Mouse (Mus musculus) ES-Bruce4 (cell line): ENCODE measurements around the gene Rab14. TPM values are rescaled to one million over a fixed set of nuclear protein-coding genes. Genes with fewer than 3 reads are reported as not detected.

ENCODE experiments used
- H3K27ac ChIP-seq: 2 replicates; pipeline ENCODE4 v1.5.1; 2012; ENCODE audit warnings: low read length, inconsistent platforms; ENCODE audit not compliant: insufficient read depth
- H3K27me3 ChIP-seq: 2 replicates; pipeline ENCODE4 v1.6.1; 2012; ENCODE audit warnings: mild to moderate bottlenecking, low read length, inconsistent platforms; ENCODE audit not compliant: control insufficient read depth, poor library complexity, insufficient read depth, severe bottlenecking
- H3K36me3 ChIP-seq: 2 replicates; pipeline ENCODE4 v1.6.1; 2012; ENCODE audit warnings: inconsistent platforms, mild to moderate bottlenecking, low read length, moderate library complexity; ENCODE audit not compliant: control insufficient read depth, poor library complexity, insufficient read depth, severe bottlenecking
- H3K4me1 ChIP-seq: one replicate; pipeline ENCODE4 v1.8.1; 2011; ENCODE audit warnings: low read length; ENCODE audit not compliant: control insufficient read depth, insufficient read depth
- H3K4me3 ChIP-seq: 2 replicates; pipeline ENCODE4 v1.5.1; 2011; ENCODE audit warnings: low read depth, mild to moderate bottlenecking, low read length
- H3K9ac ChIP-seq: 2 replicates; pipeline ENCODE4 v1.6.1; 2012; ENCODE audit warnings: low read depth, mild to moderate bottlenecking, inconsistent platforms; ENCODE audit not compliant: poor library complexity, severe bottlenecking
- H3K9me3 ChIP-seq: replicated peaks from 2 replicates; pipeline ENCODE4 v1.6.1; 2012; ENCODE audit warnings: mild to moderate bottlenecking, low read length, inconsistent platforms; ENCODE audit not compliant: control insufficient read depth, poor library complexity, insufficient read depth, severe bottlenecking
- CTCF ChIP-seq: IDR thresholded peaks from one replicate; pipeline ENCODE4 v1.8.1; 2011; ENCODE audit warnings: low read depth, low read length
- EP300 ChIP-seq: IDR thresholded peaks from 2 replicates; pipeline ENCODE4 v1.6.1; 2011; ENCODE audit warnings: low read depth, low read length; ENCODE audit not compliant: insufficient read depth
- POLR2A ChIP-seq: IDR thresholded peaks from one replicate; pipeline ENCODE4 v1.8.1; 2011; ENCODE audit warnings: low read length; ENCODE audit not compliant: insufficient read depth
- polyA plus RNA-seq: library from polyadenylated mRNA; stranded (reverse); fragments of >200 nt; gene quantifications from 2 replicates; pipeline ENCODE4 v1.2.4, GENCODE M21; 2011; ENCODE audit warnings: low read depth; ENCODE audit not compliant: missing spikeins, insufficient read depth, insufficient read length

Gene Rab14
- polyA plus RNA-seq, 1 experiment = 103 TPM

DNA sequence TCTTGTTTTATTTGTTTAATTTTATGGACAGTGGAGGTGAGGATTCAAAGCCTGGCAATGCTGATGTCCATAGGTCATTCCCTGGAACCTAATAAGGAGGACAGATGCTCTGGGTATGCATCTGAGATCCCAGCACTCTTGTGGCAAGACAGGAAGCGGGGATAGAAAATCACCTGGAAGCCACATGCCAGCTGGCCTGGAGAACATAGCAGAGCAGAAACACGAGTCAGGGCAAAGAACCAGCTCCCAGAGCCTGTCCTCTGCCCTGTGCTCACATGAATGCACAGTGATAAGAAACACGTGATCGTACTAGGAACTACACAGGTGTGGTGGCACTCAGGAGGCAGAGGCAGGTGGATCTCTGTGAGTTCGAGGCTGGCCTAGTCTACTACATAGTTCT lies 34.1 kb downstream of the Rab14 start:
- Histone ChIP-seq H3K9me3 (no peaks in the 10 kb centered on the region), H3K27ac (no peak overlapping the region), H3K4me1 (no peaks in the 10 kb centered on the region), H3K36me3 (peaks cover 22% of the 10 kb centered on the region), H3K27me3 (no peaks in the 10 kb centered on the region), H3K4me3 (no peak overlapping the region), H3K9ac (no peak overlapping the region)
- no peak for TF ChIP-seq POLR2A
- no peak for TF ChIP-seq CTCF
- no peak for TF ChIP-seq EP300

DNA sequence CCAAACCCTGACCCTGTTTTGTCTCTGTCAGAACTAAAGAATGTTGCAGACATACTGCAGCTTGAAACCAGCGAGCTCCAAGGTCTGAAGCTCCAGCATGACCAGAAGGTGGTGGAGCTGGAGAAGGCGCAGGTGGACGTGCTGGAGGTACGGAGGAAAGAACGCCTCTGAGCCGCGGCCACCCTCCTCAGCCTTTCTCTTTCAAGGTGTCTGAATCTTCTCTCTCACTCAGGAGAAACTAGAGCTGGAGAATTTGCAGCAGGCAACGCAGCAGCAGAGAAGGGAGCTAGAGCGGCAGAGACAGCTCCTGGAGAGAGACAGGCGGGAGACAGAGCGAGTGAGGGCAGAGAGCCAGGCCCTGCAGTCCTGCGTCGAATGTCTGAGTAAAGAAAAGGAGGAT lies 35.5 kb downstream of the Rab14 start:
- TF ChIP-seq EP300 (no peak), POLR2A (no peak), CTCF (no peak)
- Histone ChIP-seq H3K27me3 (no peaks in the 10 kb centered on the region), H3K27ac (no peak overlapping the region), H3K9me3 (no peaks in the 10 kb centered on the region), H3K36me3 (peaks cover 22% of the 10 kb centered on the region), H3K9ac (no peak overlapping the region), H3K4me1 (no peaks in the 10 kb centered on the region), H3K4me3 (no peak overlapping the region)

DNA sequence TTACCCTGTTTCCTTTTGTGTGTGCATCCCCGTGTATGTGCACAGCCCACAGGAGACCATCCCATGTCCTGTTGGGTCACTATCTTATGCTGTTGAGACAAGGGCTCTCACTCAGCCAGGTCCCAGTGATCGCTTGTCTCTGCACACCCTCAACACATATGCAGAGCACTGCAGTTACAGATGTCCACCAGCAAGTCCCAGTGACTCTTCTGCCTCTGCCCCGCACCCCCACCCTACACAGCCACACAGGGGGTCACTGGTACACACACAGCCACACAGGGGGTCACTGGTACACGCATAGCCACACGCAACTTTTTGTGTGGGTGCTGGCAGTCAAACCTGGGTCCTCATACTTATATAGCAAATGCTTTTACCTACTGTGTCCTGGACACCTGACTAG lies 37.5 kb downstream of the Rab14 start:
- peaks cover 22% of the 10 kb centered on the region for H3K36me3 ChIP-seq
- H3K4me3 ChIP-seq = no peak overlapping the region

DNA sequence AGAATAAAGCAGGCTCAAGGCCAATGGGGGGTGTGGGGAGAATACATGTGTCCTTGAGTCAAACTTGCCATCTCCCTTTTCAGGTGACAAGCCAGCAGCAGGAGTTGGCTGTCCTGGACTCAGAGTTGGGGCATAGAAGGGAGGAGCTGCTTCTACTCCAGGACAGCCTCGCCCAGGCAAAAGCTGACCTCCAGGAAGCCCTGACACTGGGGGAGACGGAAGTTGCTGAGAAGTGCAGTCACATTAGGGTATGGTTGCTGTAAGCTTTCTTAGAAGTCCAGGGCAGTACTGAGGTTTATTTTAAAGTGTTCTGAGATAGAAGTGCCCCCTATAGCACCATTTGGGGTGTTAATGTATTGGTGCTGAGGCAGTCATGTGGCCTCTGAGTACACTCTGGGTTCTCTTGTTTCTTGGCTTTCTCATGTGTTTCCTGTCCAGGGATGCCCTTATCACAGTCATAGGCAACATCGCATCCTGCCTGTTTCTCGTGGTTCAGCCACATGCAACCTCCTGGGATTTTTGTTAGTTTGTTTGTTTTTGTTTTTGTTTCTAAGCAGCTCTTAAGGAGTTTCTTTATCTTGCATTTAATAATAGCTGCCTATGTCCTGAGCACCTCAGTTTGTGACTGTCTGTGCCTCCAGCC lies 39.0 kb downstream of the Rab14 start:
- H3K27ac ChIP-seq = no peak overlapping the region
- TF ChIP-seq EP300 = no peak
- TF ChIP-seq POLR2A = no peak
- no peak for TF ChIP-seq CTCF
- H3K36me3 ChIP-seq = peaks cover 21% of the 10 kb centered on the region
- no peaks in the 10 kb centered on the region for H3K4me1 ChIP-seq
- no peaks in the 10 kb centered on the region for H3K27me3 ChIP-seq
- H3K4me3 ChIP-seq = no peak overlapping the region
- no peaks in the 10 kb centered on the region for H3K9me3 ChIP-seq
- H3K9ac ChIP-seq = no peak overlapping the region

More for the DNA sequence above, 37.5 kb downstream of the Rab14 start:
- no peak for TF ChIP-seq EP300
- TF ChIP-seq POLR2A = no peak
- no peak for TF ChIP-seq CTCF
- H3K4me1 ChIP-seq = no peaks in the 10 kb centered on the region
- no peak overlapping the region for H3K27ac ChIP-seq
- no peaks in the 10 kb centered on the region for H3K27me3 ChIP-seq
- no peak overlapping the region for H3K9ac ChIP-seq
- no peaks in the 10 kb centered on the region for H3K9me3 ChIP-seq

DNA sequence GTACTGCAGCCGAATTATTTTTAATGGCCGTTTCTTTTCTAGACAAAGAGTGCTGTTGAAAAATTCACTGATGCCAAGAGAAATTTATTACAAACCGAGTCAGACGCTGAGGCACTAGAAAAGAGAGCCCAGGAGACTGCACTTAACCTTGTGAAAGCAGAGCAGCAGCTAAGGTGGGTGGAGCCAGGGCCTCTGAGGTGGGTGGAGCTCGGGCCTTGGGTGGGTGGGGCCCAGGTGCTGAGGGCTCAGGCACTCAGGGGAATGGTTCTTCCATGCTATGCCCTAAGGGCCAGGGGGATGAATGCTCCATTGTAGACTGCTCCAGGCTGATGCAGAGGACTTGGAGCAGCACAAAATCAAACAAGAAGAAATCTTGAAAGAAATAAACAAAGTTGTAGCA lies 40.7 kb downstream of the Rab14 start:
- TF ChIP-seq POLR2A (no peak), CTCF (no peak), EP300 (no peak)
- no peak overlapping the region for H3K9ac ChIP-seq
- H3K4me1 ChIP-seq = no peaks in the 10 kb centered on the region
- H3K27me3 ChIP-seq = no peaks in the 10 kb centered on the region
- H3K36me3 ChIP-seq = peaks cover 22% of the 10 kb centered on the region
- no peak overlapping the region for H3K27ac ChIP-seq
- H3K9me3 ChIP-seq = no peaks in the 10 kb centered on the region
- no peak overlapping the region for H3K4me3 ChIP-seq

DNA sequence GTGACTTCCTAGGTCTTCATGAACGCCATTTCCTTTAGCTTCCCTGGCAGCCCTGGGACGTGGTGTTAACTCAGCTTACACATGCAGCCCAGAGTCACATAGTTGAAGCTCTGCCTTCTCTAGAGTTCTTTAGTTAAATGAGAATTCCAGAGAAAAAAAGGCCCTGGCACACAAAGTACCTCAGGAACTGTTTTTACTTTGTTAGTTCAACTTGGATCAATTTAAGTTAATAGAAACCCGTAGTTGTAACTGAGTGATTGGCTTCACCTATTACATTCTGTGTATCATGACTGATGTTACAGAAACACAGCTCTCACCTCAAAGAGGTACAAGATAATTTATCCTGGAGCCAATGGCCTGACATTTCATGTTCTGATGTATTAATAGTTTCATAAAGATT lies 42.6 kb downstream of the Rab14 start:
- Histone ChIP-seq H3K27me3 (no peaks in the 10 kb centered on the region), H3K4me3 (no peak overlapping the region), H3K4me1 (no peaks in the 10 kb centered on the region), H3K9ac (no peak overlapping the region), H3K27ac (no peak overlapping the region), H3K36me3 (peaks cover 15% of the 10 kb centered on the region), H3K9me3 (no peaks in the 10 kb centered on the region)
- no peak for TF ChIP-seq POLR2A
- no peak for TF ChIP-seq CTCF
- no peak for TF ChIP-seq EP300
